Mouse (Mus musculus): ENCODE measurements around the gene Tcam1. TPM values are rescaled to one million over a fixed set of nuclear protein-coding genes. Genes with fewer than 3 reads are reported as not detected.

Tcam1 gene
- polyA plus RNA-seq, 1 experiment from 2014 or later = 0.05 TPM

- H3K36me3 ChIP-seq (ENCODE audit: control insufficient read depth, insufficient read depth, low read length) = no peaks in the 10 kb centered on the region
- no peak overlapping the region for H3K27ac ChIP-seq (replicated peaks in 1 of 2; ENCODE audit: control insufficient read depth in 1 of 2, insufficient read depth in 1 of 2, low read depth in 2 of 2, low read length in 2 of 2)
- ATAC-seq (ENCODE audit: insufficient number of reproducible peaks, insufficient read depth, low FRiP score, low read depth) = no peak
- H3K9me3 ChIP-seq (ENCODE audit: control insufficient read depth, low read length) = no peaks in the 10 kb centered on the region
- H3K4me1 ChIP-seq (ENCODE audit: control insufficient read depth in 2 of 2, insufficient read depth in 2 of 2, low read length in 2 of 2) = no peaks in the 10 kb centered on the region; a peak in 1 of 4 replicates
- no peaks in the 10 kb centered on the region for H3K27me3 ChIP-seq (ENCODE audit: control insufficient read depth, insufficient read depth, low read length)
- no peak overlapping the region for H3K4me2 ChIP-seq (ENCODE audit: low read length)
- 57% methylated on average over 5 of the region's 5 CpGs for WGBS
- no peak overlapping the region for H3K4me3 ChIP-seq (ENCODE audit: control insufficient read depth in 1 of 2, insufficient read depth in 1 of 2, low read depth in 1 of 2, low read length in 2 of 2)
- no peak overlapping the region for H3K9ac ChIP-seq (ENCODE audit: low read length)
Observed at GRCm38 (mm10) chr11:106307432-106307831, 31.0 kb downstream of the Tcam1 start.

DNA sequence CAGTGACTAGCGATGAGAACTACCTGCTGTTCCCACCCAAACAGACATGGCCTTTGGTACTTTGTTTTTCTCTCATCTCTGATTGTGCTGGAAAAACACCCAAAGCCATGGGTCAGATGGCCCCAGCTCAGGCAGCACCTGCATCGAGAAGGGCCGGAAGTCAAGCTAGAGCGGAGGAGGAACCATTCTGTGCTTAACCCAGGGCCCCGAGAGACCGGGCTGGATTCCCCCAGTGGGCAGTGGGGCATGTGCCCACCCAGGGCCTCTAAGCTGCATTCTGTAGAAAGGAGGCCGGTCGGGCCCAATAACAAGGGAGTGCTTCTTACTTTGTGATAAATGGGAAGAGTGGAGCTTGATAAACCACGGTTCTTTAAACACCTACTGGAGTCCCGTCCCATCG, 31.7 kb downstream of the Tcam1 start:
- H3K4me1 ChIP-seq (ENCODE audit: control insufficient read depth in 2 of 2, insufficient read depth in 2 of 2, low read length in 2 of 2) = no peaks in the 10 kb centered on the region; a peak in 1 of 4 replicates
- H3K27ac ChIP-seq (replicated peaks in 1 of 2; ENCODE audit: control insufficient read depth in 1 of 2, insufficient read depth in 1 of 2, low read depth in 2 of 2, low read length in 2 of 2) = no peak overlapping the region
- H3K27me3 ChIP-seq (ENCODE audit: control insufficient read depth, insufficient read depth, low read length) = no peaks in the 10 kb centered on the region
- H3K9me3 ChIP-seq (ENCODE audit: control insufficient read depth, low read length) = no peaks in the 10 kb centered on the region
- ATAC-seq (ENCODE audit: insufficient number of reproducible peaks, insufficient read depth, low FRiP score, low read depth) = no peak
- H3K9ac ChIP-seq (ENCODE audit: low read length) = no peak overlapping the region
- H3K4me2 ChIP-seq (ENCODE audit: low read length) = no peak overlapping the region
- no peak overlapping the region for H3K4me3 ChIP-seq (ENCODE audit: control insufficient read depth in 1 of 2, insufficient read depth in 1 of 2, low read depth in 1 of 2, low read length in 2 of 2)
- H3K36me3 ChIP-seq (ENCODE audit: control insufficient read depth, insufficient read depth, low read length) = no peaks in the 10 kb centered on the region
- 82% methylated on average over 11 of the region's 11 CpGs for whole genome bisulfite sequencing

GRCm38 (mm10) chr11:106310123-106310522, 33.7 kb downstream of the Tcam1 start:
- no peak overlapping the region for H3K4me3 ChIP-seq (ENCODE audit: control insufficient read depth in 1 of 2, insufficient read depth in 1 of 2, low read depth in 1 of 2, low read length in 2 of 2)
- no peak overlapping the region for H3K9ac ChIP-seq (ENCODE audit: low read length)
- no peaks in the 10 kb centered on the region for H3K36me3 ChIP-seq (ENCODE audit: control insufficient read depth, insufficient read depth, low read length)
- peaks cover 0 to 2% of the 10 kb centered on the region in 2 experiments; a peak in 1 of 4 replicates for H3K4me1 ChIP-seq (ENCODE audit: control insufficient read depth in 2 of 2, insufficient read depth in 2 of 2, low read length in 2 of 2)
- H3K27ac ChIP-seq (replicated peaks in 1 of 2; ENCODE audit: control insufficient read depth in 1 of 2, insufficient read depth in 1 of 2, low read depth in 2 of 2, low read length in 2 of 2) = no peak overlapping the region
- no peak for ATAC-seq (ENCODE audit: insufficient number of reproducible peaks, insufficient read depth, low FRiP score, low read depth)
- H3K27me3 ChIP-seq (ENCODE audit: control insufficient read depth, insufficient read depth, low read length) = no peaks in the 10 kb centered on the region
- 62% methylated on average over 5 of the region's 5 CpGs for WGBS
- H3K4me2 ChIP-seq (ENCODE audit: low read length) = no peak overlapping the region
- no peaks in the 10 kb centered on the region for H3K9me3 ChIP-seq (ENCODE audit: control insufficient read depth, low read length)

DNA sequence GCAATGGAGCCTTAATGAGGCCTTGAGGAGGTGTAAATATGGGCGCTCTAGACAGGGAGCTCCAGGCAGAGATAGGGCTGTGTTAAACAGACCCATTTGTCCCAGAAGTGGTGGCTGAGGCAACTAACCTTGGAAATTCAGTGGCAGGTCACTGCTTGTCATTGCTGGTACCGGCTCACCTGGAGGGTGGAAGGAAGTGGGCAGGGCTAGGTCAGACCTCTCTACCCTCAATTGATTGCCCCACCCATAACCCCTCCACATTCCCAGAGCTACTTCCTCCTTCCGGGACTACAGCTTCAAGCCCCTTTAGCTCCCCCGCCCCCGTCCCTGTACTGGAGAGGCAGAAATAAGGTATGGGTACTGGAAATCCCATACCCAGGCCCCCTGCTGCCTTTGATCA, 37.1 kb downstream of the Tcam1 start:
- 67% methylated on average over 5 of the region's 5 CpGs for WGBS
- Histone ChIP-seq H3K27me3 (ENCODE audit: control insufficient read depth, insufficient read depth, low read length) (no peaks in the 10 kb centered on the region), H3K27ac (replicated peaks in 1 of 2; ENCODE audit: control insufficient read depth in 1 of 2, insufficient read depth in 1 of 2, low read depth in 2 of 2, low read length in 2 of 2) (no peak overlapping the region), H3K4me3 (ENCODE audit: control insufficient read depth in 1 of 2, insufficient read depth in 1 of 2, low read depth in 1 of 2, low read length in 2 of 2) (no peak overlapping the region), H3K9ac (ENCODE audit: low read length) (no peak overlapping the region), H3K9me3 (ENCODE audit: control insufficient read depth, low read length) (no peaks in the 10 kb centered on the region), H3K36me3 (ENCODE audit: control insufficient read depth, insufficient read depth, low read length) (no peaks in the 10 kb centered on the region), H3K4me1 (ENCODE audit: control insufficient read depth in 2 of 2, insufficient read depth in 2 of 2, low read length in 2 of 2) (peaks cover 0 to 2% of the 10 kb centered on the region in 2 experiments; a peak in 1 of 4 replicates), H3K4me2 (ENCODE audit: low read length) (no peak overlapping the region)
- no peak for ATAC-seq (ENCODE audit: insufficient number of reproducible peaks, insufficient read depth, low FRiP score, low read depth)

GRCm38 (mm10) chr11:106314333-106314812, 37.9 kb downstream of the Tcam1 start, which contains the start of gene Cd79b:
TSS of gene Cd79b (minus strand) at chr11:106314762.
- Histone ChIP-seq H3K4me3 (ENCODE audit: control insufficient read depth in 1 of 2, insufficient read depth in 1 of 2, low read depth in 1 of 2, low read length in 2 of 2) (no peak within 1 kb of the TSS), H3K9me3 (ENCODE audit: control insufficient read depth, low read length) (no peaks in the 10 kb centered on the region), H3K36me3 (ENCODE audit: control insufficient read depth, insufficient read depth, low read length) (no peaks in the 10 kb centered on the region), H3K27me3 (ENCODE audit: control insufficient read depth, insufficient read depth, low read length) (no peaks in the 10 kb centered on the region), H3K9ac (ENCODE audit: low read length) (no peak within 1 kb of the TSS), H3K27ac (replicated peaks in 1 of 2; ENCODE audit: control insufficient read depth in 1 of 2, insufficient read depth in 1 of 2, low read depth in 2 of 2, low read length in 2 of 2) (no peak within 1 kb of the TSS), H3K4me1 (ENCODE audit: control insufficient read depth in 2 of 2, insufficient read depth in 2 of 2, low read length in 2 of 2) (peaks cover 0 to 2% of the 10 kb centered on the region in 2 experiments; a peak in 1 of 4 replicates), H3K4me2 (ENCODE audit: low read length) (no peak within 1 kb of the TSS)
- no peak for ATAC-seq (ENCODE audit: insufficient number of reproducible peaks, insufficient read depth, low FRiP score, low read depth)
- WGBS = 60% methylated on average over 9 of the region's 9 CpGs

GRCm38 (mm10) chr11:106316416-106316815, 39.9 kb downstream of the Tcam1 start:
- H3K4me2 ChIP-seq (ENCODE audit: low read length) = no peak overlapping the region
- H3K4me1 ChIP-seq (ENCODE audit: control insufficient read depth in 2 of 2, insufficient read depth in 2 of 2, low read length in 2 of 2) = peaks cover 0 to 2% of the 10 kb centered on the region in 2 experiments; a peak in 1 of 4 replicates
- no peak overlapping the region for H3K9ac ChIP-seq (ENCODE audit: low read length)
- WGBS = 74% methylated on average over 1 of the region's 1 CpGs
- ATAC-seq (ENCODE audit: insufficient number of reproducible peaks, insufficient read depth, low FRiP score, low read depth) = no peak
- H3K27ac ChIP-seq (replicated peaks in 1 of 2; ENCODE audit: control insufficient read depth in 1 of 2, insufficient read depth in 1 of 2, low read depth in 2 of 2, low read length in 2 of 2) = no peak overlapping the region
- no peaks in the 10 kb centered on the region for H3K27me3 ChIP-seq (ENCODE audit: control insufficient read depth, insufficient read depth, low read length)
- no peaks in the 10 kb centered on the region for H3K36me3 ChIP-seq (ENCODE audit: control insufficient read depth, insufficient read depth, low read length)
- H3K4me3 ChIP-seq (ENCODE audit: control insufficient read depth in 1 of 2, insufficient read depth in 1 of 2, low read depth in 1 of 2, low read length in 2 of 2) = no peak overlapping the region
- no peaks in the 10 kb centered on the region for H3K9me3 ChIP-seq (ENCODE audit: control insufficient read depth, low read length)

DNA sequence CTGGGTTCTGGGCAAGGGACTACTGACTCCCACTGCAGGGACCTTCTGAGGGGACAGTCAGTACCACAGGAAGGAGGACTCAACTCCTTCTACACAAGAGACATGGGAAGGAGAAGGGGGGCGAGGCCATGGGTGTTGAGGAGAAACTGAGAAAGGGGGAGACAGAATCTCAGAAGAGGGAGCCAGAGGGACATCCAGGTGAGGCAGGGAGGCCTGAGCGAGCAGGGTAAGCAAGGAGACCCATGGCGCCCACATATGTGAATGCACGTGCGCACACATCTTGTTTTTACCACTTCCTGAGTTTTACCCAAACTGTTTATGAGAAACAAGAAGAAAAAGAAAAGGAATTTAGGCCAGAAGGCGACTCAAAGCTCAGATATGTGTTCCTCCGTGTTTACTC, 41.3 kb downstream of the Tcam1 start:
- no peak overlapping the region for H3K27ac ChIP-seq (replicated peaks in 1 of 2; ENCODE audit: control insufficient read depth in 1 of 2, insufficient read depth in 1 of 2, low read depth in 2 of 2, low read length in 2 of 2)
- no peaks in the 10 kb centered on the region for H3K9me3 ChIP-seq (ENCODE audit: control insufficient read depth, low read length)
- H3K27me3 ChIP-seq (ENCODE audit: control insufficient read depth, insufficient read depth, low read length) = no peaks in the 10 kb centered on the region
- H3K4me1 ChIP-seq (ENCODE audit: control insufficient read depth in 2 of 2, insufficient read depth in 2 of 2, low read length in 2 of 2) = peaks cover 0 to 2% of the 10 kb centered on the region in 2 experiments; a peak in 1 of 4 replicates
- no peaks in the 10 kb centered on the region for H3K36me3 ChIP-seq (ENCODE audit: control insufficient read depth, insufficient read depth, low read length)
- no peak for ATAC-seq (ENCODE audit: insufficient number of reproducible peaks, insufficient read depth, low FRiP score, low read depth)
- H3K4me2 ChIP-seq (ENCODE audit: low read length) = no peak overlapping the region
- H3K9ac ChIP-seq (ENCODE audit: low read length) = no peak overlapping the region
- H3K4me3 ChIP-seq (ENCODE audit: control insufficient read depth in 1 of 2, insufficient read depth in 1 of 2, low read depth in 1 of 2, low read length in 2 of 2) = no peak overlapping the region
- WGBS = 75% methylated on average over 7 of the region's 7 CpGs
